Mouse (Mus musculus) liver, adult 10 weeks (tissue): Measurements from ENCODE around the gene Ptprcap. TPM values are rescaled to one million over a fixed set of nuclear protein-coding genes. Genes with fewer than 3 reads are reported as not detected.

Experiments
- polyA plus RNA-seq: library from polyadenylated mRNA; stranded (reverse); fragments of 350-450 nt; fragmentation: Illumina TruSeq; extraction: RNeasy Lipid Tissue Mini Kit (QIAGEN cat#74804); gene quantifications from one replicate; pipeline ENCODE4 v1.2.3, GENCODE M21; 2014; ENCODE audit warnings: low read depth, low replicate concordance

Ptprcap gene
- polyA plus RNA-seq: 2.3 TPM

DNA sequence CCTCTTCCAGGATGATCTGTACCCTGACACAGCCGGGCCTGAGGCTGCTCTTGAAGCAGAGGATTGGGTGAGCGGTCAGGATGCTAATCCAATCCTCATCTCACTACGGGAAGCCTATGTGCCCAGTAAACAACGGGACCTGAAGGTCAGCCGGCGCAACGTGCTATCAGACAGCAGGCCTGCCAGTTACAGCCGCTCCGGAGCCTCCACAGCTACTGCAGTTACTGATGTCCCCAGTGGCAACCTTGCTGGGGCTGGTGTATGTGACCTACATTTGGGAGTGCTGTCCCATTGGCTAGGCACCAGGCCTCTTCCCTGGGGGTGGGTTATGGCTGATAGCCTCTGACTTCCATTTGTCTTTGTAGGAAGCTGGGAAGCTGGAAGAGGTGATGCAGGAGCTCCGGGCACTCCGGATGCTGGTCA, at the start of gene Ptprcap:
Gene Ptprcap (plus strand): TSS at position 373 of the 423 bp plus-strand sequence.

DNA sequence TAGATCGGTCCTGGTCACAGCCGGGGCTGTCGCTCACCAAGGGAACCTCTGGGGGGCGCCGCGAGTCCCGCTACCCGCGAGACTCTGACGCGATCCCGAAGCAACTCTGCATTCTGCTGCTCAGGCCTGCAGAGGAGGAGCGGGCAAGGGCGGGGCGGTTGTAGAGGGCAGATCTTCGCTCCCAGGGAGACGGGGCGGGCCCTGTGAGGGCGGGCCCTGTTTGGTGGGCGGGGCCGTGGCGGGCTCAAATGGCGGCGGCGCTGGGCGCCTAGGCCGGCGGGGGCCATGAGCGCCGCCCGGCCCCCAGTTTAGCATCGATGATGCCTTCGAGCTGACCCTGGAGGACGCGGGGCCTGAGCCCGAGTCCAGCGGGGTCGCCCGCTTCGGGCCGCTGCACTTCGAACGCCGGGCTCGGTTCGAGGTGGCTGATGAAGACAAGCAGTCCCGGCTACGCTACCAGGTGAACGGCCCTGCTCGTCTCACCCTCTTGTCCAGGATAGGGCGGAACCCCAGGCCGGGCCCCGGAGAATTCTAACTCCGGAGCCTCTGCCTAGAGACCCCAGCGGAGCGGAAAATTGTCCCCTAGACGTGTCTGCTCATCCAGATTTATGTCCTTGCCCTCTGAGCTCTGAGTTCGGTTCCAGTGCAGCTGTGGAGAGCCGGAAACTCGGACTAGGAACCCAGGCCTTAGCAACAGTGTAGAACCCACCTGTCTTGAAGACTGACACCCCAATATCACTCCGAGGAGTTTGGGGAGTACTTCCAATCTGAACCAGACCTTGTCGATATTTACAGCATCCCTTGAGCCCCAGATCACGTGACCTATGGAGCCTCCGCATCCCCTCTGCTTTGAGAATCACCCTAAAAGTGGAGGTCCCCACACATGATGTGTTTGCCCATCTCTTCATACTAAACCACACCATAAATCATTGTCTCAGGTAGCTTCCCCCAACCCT, 27.4 kb upstream of the Ptprcap start, which contains the start of gene Aip:
Gene Aip (minus strand): TSS at position 118 of the 956 bp plus-strand sequence.

DNA sequence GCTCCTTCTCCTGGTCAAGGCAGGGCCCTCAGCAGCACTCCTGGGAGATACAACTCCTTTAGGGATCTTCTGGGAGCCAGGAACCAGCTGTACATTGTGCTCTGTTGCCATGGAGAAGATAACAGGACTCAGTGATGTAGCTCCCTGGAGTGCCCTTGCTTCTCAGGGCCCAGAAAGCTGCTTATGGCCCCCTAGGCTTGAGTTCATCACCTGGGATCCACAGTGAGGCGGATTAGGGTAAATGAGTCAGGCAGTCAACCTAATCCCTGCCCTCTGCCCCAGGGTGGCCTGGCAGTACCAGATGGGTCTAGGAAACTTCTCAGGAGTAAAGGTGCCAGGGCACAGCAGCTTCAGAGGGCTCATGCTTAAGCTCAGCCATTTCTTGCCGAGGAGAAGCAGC, 14.0 kb upstream of the Ptprcap start, which contains the start of gene Gpr152:
Gene Gpr152 (plus strand): TSS at position 342 of the 400 bp plus-strand sequence.

GRCm38 (mm10) chr19:4143759-4144268, 9.6 kb upstream of the Ptprcap start, which contains the start of gene Cabp4:
Cabp4 (minus strand) TSS chr19:4144033.

GRCm38 (mm10) chr19:4148491-4148806, 5.0 kb upstream of the Ptprcap start, which contains the start of gene Coro1b:
Coro1b (plus strand) TSS chr19:4148619.

DNA sequence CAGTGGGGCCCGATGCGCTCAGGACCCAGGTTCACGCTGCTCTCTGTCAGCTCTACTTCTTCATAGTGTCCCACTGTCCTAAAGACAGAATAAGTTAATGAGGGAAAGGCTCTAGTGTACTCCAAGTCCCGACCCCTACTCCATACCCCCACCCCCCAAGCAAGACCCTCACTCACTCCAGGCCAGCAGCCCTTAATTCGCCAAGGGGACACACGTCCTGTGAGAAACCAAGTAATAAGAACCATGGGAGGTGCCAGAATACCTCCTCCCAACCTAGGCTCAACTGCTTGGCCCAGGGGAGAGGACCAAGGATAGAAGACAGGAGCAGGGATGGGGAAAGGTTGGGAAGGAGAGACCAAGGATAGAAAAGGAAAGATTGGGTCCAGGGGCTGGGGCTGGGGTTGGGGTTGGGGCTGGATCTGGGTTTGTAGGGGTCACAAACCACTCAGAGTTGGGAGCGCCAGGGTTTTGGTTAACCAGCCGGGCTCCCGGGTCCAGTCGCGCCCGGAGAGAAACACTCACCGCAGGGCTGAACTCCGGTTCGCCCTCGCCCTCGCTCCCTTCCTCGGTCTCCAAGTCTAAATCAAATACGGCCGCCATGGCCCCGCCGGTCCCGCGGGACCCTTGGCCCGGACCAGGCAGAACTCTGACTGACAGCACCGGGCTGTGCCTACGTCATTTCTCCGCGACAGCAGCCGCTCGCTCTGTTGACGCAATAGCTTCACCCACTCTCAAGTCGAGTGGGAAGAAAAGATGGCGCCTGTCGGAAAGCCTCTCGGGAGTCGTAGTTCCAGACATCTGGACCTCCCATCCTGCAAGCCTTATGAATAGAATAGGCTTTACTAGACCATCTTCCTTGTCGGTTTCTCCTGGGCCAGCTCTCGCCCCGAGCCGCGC, 9.5 kb downstream of the Ptprcap start, which contains the start of gene Rps6kb2:
Gene Rps6kb2 (minus strand): TSS at position 709 of the 897 bp plus-strand sequence.

GRCm38 (mm10) chr19:4175368-4175947, 22.1 kb downstream of the Ptprcap start, which contains the start of gene Carns1:
Carns1 (minus strand) TSS chr19:4175479.

DNA sequence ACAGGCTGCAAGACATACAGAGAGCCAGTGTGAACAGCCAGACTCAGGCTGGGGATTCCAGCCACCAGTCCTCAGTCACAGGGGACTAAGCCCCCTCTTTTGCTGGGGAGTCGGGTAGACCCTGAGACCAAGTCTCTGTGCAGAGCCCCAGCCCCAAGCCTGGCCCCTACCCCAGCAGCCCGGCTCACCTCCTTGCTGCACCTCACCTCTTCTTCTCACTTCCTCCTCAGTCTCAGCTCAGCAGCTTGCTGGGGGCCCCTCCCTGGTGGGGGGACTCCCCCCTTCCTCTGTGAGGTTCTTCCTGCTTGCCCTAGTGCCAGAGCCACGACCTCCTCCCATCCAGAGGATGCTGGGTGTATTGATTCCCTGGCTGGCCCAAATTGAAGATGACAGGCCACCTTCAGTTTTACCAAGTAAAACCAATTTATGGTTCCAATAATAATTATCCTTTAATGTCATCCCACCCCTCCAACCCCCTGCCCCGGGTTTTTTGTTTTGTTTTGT, 37.5 kb downstream of the Ptprcap start, which contains the start of gene Tbc1d10c:
Gene Tbc1d10c (minus strand): TSS at position 454 of the 504 bp plus-strand sequence.

DNA sequence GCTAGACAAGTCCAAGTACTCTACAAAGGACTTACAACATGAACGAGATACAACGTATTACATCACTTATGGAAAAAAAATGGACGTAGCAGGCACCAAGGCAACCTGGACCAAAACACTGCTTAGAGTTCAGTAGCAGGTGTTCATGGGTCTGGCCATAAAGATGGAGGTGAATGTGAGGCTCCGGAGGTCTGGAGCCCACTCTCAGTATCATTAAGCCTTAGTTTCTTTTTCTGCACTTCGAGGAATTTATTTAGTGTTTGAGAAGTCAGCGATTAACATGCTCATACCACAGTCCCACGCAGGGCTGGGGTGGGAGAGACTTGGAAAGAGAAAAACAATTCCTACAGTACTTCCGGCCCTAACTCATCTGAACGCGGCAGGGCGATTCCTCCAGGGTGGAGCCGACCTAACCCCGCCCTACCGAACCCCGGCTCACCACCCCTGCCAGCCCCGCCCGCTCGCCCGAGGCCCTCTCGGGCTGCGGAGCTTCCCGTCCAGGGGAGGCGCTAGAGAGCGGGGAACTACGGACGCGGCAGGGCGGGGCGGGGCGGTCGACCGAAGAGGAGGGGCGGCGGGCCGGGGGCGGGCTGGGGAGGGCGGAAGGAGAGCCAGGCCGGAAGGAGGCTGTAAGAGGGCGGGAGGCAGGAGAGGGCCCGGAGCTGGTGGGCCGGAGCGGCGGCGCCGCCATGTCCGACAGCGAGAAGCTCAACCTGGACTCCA, 38.3 kb downstream of the Ptprcap start, which contains the start of gene Ppp1ca:
Gene Ppp1ca (plus strand): TSS at position 538 of the 723 bp plus-strand sequence.

GRCm38 (mm10) chr19:4201291-4201909, 48.0 kb downstream of the Ptprcap start, which contains the start of gene Rad9a:
Rad9a (minus strand) TSS chr19:4201662.

Other genes starting within 250 kb of the Ptprcap start
- gene Tcirg1, start 246.5 kb upstream of the Ptprcap start, polyA plus RNA-seq: 7.2 TPM
- gene Ndufs8, start 240.8 kb upstream of the Ptprcap start, polyA plus RNA-seq: 7.7 TPM
- not detected for gene Aldh3b1, start 223.8 kb upstream of the Ptprcap start, polyA plus RNA-seq
- gene Unc93b1, start 218.4 kb upstream of the Ptprcap start, polyA plus RNA-seq: 3.1 TPM
- 0.64 TPM for gene Aldh3b3, start 195.0 kb upstream of the Ptprcap start, polyA plus RNA-seq
- gene Aldh3b2, start 181.3 kb upstream of the Ptprcap start, polyA plus RNA-seq: not detected
- gene Acy3, start 167.0 kb upstream of the Ptprcap start, polyA plus RNA-seq: 15.3 TPM
- gene Tbx10, start 160.9 kb upstream of the Ptprcap start, polyA plus RNA-seq: not detected
- not detected for gene Nudt8, start 153.0 kb upstream of the Ptprcap start, polyA plus RNA-seq
- 0.13 TPM for gene Gm49405, start 153.0 kb upstream of the Ptprcap start, polyA plus RNA-seq
- gene Doc2g, start 150.3 kb upstream of the Ptprcap start, polyA plus RNA-seq: not detected
- 25.4 TPM for gene Ndufv1, start 140.8 kb upstream of the Ptprcap start, polyA plus RNA-seq
- 51.4 TPM for gene Gstp1, start 115.6 kb upstream of the Ptprcap start, polyA plus RNA-seq
- gene Gstp2, start 107.6 kb upstream of the Ptprcap start, polyA plus RNA-seq: 1.1 TPM
- gene Gstp3, start 94.0 kb upstream of the Ptprcap start, polyA plus RNA-seq: 2.0 TPM
- gene Cabp2, start 72.0 kb upstream of the Ptprcap start, polyA plus RNA-seq: not detected
- 1.9 TPM for gene Cdk2ap2, start 56.4 kb upstream of the Ptprcap start, polyA plus RNA-seq
- gene Pitpnm1, start 53.6 kb upstream of the Ptprcap start, polyA plus RNA-seq: 0.19 TPM
- gene Aip, start 27.7 kb upstream of the Ptprcap start, polyA plus RNA-seq: 0.53 TPM
- not detected for gene Gpr152, start 13.8 kb upstream of the Ptprcap start, polyA plus RNA-seq
- 0.26 TPM for gene Cabp4, start 9.6 kb upstream of the Ptprcap start, polyA plus RNA-seq
- gene Coro1b, start 5.0 kb upstream of the Ptprcap start, polyA plus RNA-seq: 19.7 TPM
- 3.4 TPM for gene Rps6kb2, start 9.8 kb downstream of the Ptprcap start, polyA plus RNA-seq
- 0.64 TPM for gene Carns1, start 21.9 kb downstream of the Ptprcap start, polyA plus RNA-seq
- not detected for gene Tbc1d10c, start 37.7 kb downstream of the Ptprcap start, polyA plus RNA-seq
- 76.1 TPM for gene Ppp1ca, start 38.5 kb downstream of the Ptprcap start, polyA plus RNA-seq
- 1.6 TPM for gene Rad9a, start 48.1 kb downstream of the Ptprcap start, polyA plus RNA-seq
- 0.56 TPM for gene Clcf1, start 60.6 kb downstream of the Ptprcap start, polyA plus RNA-seq
- not detected for gene AC109138.7, start 60.8 kb downstream of the Ptprcap start, polyA plus RNA-seq
- 1.7 TPM for gene Pold4, start 78.3 kb downstream of the Ptprcap start, polyA plus RNA-seq
- 1.8 TPM for gene Ssh3, start 115.6 kb downstream of the Ptprcap start, polyA plus RNA-seq
- not detected for gene Ankrd13d, start 129.5 kb downstream of the Ptprcap start, polyA plus RNA-seq
- 4.7 TPM for gene Grk2, start 152.6 kb downstream of the Ptprcap start, polyA plus RNA-seq
- 28.1 TPM for gene Kdm2a, start 244.7 kb downstream of the Ptprcap start, polyA plus RNA-seq